Mouse (Mus musculus) CD4-positive, CD25-positive, alpha-beta regulatory T cell, adult 2 months (primary cell): ENCODE results near the gene March8.
"Not testable (repeated sequence)": the region's sequence is repeated elsewhere in the genome, so short reads cannot be mapped to it uniquely, and the experiment has no call there.

Experiments used
- DNase-seq: peaks from one replicate; pipeline ENCODE4 v3.0.0-alpha.2; 2012; ENCODE audit warnings: low read depth, low spot score

Gene March8

GRCm38 (mm10) chr6:116337835-116338501 lies at the start of gene March8:
Gene March8 (plus strand): TSS chr6:116338024.
- peak; percentile 59 for DNase-seq

GRCm38 (mm10) chr6:116311411-116311810 lies 26.4 kb upstream of the March8 start:
- DNase-seq: no peak

- no peak for DNase-seq
These were observed 18.6 kb upstream of the March8 start for GRCm38 (mm10) chr6:116319259-116319658.

- no peak for DNase-seq
These were observed 11.2 kb upstream of the March8 start for GRCm38 (mm10) chr6:116326641-116327040.

GRCm38 (mm10) chr6:116331396-116331795 lies 6.4 kb upstream of the March8 start:
- DNase-seq: no peak

- no peak for DNase-seq
These were observed 374 bp upstream of the March8 start for GRCm38 (mm10) chr6:116337466-116337834.

DNA sequence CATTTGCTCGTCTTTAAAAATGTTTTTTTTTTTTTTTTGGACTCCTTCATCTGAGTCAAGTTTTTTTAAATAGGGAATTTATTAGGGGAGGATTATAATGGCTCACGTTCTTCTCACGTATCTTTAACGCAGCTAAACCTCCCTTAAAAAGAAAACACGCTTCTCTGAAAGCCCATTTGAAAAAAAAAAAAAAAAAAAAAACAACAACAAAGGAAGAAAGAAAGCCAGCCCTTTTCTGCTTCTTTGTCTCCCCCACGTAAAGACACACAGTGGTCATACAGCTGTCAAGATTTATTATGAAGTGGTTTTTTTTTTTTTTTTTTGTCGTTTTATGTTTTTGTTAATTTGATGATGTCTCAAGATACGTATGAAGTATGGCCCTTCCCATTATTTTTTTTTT lies 696 bp downstream of the March8 start:
- no peak for DNase-seq

DNA sequence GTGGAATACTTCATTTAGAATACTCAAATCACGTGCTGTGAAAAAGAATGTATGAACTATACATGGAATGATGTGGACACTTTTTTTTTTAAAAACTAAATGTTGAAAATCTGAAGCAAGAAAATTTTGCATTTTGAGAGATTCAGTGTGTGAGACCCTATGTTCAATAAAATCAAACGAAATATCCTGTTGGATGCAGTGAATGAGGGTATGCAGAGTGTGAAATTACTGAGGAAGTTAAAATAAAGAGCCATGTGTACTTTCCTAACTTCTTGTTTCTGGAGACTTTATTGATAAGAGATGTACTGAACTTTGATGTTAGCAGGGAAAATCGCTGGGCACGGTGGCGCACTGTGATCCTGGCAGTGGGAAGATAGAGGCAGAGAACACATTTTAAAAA lies 1.3 kb downstream of the March8 start:
- no peak for DNase-seq

GRCm38 (mm10) chr6:116340521-116340920 lies 2.7 kb downstream of the March8 start:
- DNase-seq: no peak

DNA sequence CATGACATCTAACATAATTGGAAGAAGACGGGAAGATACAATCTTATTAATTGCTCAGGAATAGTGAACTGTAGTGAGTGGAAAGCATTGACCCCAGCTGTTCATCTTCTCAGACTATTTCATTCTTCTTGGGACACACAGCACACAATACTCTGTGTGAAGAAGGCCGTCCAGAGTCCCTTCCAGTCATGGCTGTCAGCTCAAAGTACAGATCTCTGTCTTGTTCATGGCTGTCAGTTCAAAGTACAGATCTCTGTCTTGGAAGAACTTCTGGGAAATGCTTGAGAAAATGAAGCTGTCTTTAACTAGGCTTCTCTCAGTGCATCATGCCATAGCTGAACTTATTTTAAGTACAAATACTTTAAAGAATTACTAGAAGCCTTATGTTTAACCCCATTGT lies 10.1 kb downstream of the March8 start:
- no peak for DNase-seq

DNA sequence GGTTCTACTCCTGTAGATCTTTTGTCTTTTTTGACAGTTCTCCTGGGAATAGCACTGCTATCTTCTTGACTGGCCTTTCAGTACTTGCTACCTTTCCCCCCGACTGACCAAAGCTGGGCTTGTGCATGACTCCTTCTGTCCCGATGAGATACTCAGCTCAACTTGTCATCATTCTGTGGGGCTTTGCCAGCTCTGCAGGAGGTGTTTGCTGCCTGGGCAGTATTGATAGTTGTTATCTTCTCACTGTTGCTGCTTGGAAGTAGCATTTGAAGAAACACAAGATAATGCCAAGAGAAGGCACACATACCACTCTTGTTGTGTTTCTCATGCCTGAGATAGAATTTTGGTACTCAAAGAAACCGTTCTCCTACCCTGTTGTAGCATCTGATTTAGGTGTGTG lies 12.2 kb downstream of the March8 start:
- DNase-seq: no peak

GRCm38 (mm10) chr6:116350643-116351042 lies 12.8 kb downstream of the March8 start:
- no peak for DNase-seq

GRCm38 (mm10) chr6:116351534-116351933 lies 13.7 kb downstream of the March8 start:
- no peak for DNase-seq

DNA sequence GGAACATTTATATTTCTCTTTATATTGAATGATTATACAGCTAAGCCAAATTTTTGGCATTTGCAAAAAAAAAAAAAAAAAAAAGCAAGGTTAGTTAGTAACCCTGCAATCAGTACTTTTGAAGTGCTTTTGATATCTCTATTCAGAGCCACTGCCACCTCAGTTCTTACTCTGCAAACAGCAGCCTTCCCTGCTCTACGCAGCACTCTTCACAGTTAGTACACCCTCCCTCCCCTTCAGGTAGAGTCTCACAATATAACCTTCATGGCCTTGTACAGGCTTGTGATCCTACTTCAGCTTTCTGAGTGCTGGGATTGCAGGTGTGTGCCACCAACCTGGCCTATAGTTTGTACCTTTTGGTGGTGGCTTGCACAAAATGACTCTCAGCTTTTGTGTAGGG lies 15.6 kb downstream of the March8 start:
- DNase-seq: no peak

GRCm38 (mm10) chr6:116356311-116356947 lies 18.6 kb downstream of the March8 start:
- not testable (repeated sequence) for DNase-seq

GRCm38 (mm10) chr6:116356948-116357325 lies 19.1 kb downstream of the March8 start:
- no peak for DNase-seq

GRCm38 (mm10) chr6:116358056-116358455 lies 20.2 kb downstream of the March8 start:
- no peak for DNase-seq

- no peak for DNase-seq
These were observed 21.4 kb downstream of the March8 start for GRCm38 (mm10) chr6:116359256-116359655.

DNA sequence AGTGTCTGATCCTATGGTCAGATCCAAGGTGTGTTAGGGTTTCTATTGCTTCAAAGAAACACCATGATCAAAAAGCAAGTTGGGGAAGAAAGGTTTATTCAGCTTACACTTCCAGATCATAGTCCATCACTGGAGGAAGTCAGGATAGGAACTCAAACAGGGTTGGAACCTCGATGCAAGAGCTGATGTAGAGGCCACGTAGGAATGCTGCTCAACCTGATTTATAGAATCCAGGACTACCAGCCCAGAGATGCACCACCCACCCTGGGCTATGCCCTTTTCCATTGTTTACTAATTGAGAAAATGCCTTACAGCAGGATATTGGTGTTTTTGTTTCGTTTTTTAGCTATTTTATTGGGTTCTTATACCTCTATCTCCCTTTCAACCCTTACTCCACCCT lies 23.6 kb downstream of the March8 start:
- DNase-seq: no peak

- DNase-seq: no peak
These were observed 24.2 kb downstream of the March8 start for GRCm38 (mm10) chr6:116361993-116362392.

- no peak for DNase-seq
These were observed 30.1 kb downstream of the March8 start for GRCm38 (mm10) chr6:116367971-116368370.

- no peak for DNase-seq
These were observed 32.0 kb downstream of the March8 start for GRCm38 (mm10) chr6:116369811-116370210.

GRCm38 (mm10) chr6:116370216-116370976 lies 32.6 kb downstream of the March8 start:
- no peak for DNase-seq
